Mouse (Mus musculus) kidney, postnatal 0 days (tissue): ENCODE results near the gene Nfe2. TPM values are rescaled to one million over a fixed set of nuclear protein-coding genes. Genes with fewer than 3 reads are reported as not detected.
A peak's percentile ranks its signal among the peaks of the same experiment; 100 is the strongest.
"Not testable (repeated sequence)": the region's sequence is repeated elsewhere in the genome, so short reads cannot be mapped to it uniquely, and the experiment has no call there.

ENCODE experiments used
- ATAC-seq: fragments of 200-750 bp; cut with Nextera tagmentation; replicated peaks from 2 replicates; pipeline ENCODE4 v1.8.0; 2017; ENCODE audit warnings: low read depth, moderate number of reproducible peaks, moderate TSS enrichment, moderate library complexity; ENCODE audit not compliant: low FRiP score
- DNase-seq: peaks from one replicate; pipeline ENCODE4 v3.0.0-alpha.2; 2016; ENCODE audit warnings: low spot score
- H3K27ac ChIP-seq: fragments of 300-500 bp; sonication (generic); 2 replicates; pipeline ENCODE4 v1.5.1; 2014; ENCODE audit warnings: mild to moderate bottlenecking
- H3K27me3 ChIP-seq: fragments of 300-500 bp; sonication (generic); 2 replicates; pipeline ENCODE4 v1.6.1; 2014; ENCODE audit warnings: low read length, mixed read lengths; ENCODE audit not compliant: insufficient read depth
- H3K36me3 ChIP-seq: fragments of 300-500 bp; sonication (generic); 2 replicates; pipeline ENCODE4 v1.6.1; 2014; ENCODE audit warnings: low read length, mixed read lengths; ENCODE audit not compliant: insufficient read depth
- H3K4me1 ChIP-seq: fragments of 300-500 bp; sonication (generic); replicated peaks from 2 replicates; pipeline ENCODE4 v1.6.1; 2014; ENCODE audit warnings: antibody characterized with exemption, low read length, mixed read lengths; ENCODE audit not compliant: insufficient read depth
- H3K4me2 ChIP-seq: fragments of 300-500 bp; sonication (generic); 2 replicates; pipeline ENCODE4 v1.6.1; 2014; ENCODE audit warnings: mild to moderate bottlenecking, low read length, moderate library complexity, mixed read lengths
- H3K4me3 ChIP-seq: fragments of 300-500 bp; sonication (generic); replicated peaks from 2 replicates; pipeline ENCODE4 v1.5.1; 2014; ENCODE audit warnings: low read depth, low read length
- H3K9ac ChIP-seq: fragments of 300-500 bp; sonication (generic); 2 replicates; pipeline ENCODE4 v1.6.1; 2014; ENCODE audit warnings: low read depth, low read length
- H3K9me3 ChIP-seq: fragments of 300-500 bp; sonication (generic); replicated peaks from 2 replicates; pipeline ENCODE4 v1.6.1; 2016; ENCODE audit warnings: low read length, inconsistent platforms, mixed read lengths
- CTCF ChIP-seq: IDR thresholded peaks from 2 replicates; pipeline ENCODE4 v1.5.1; 2016; ENCODE audit warnings: antibody characterized with exemption, low read depth, mild to moderate bottlenecking, moderate library complexity
- WGBS: fragments of 180-500 bp; shearing (Covaris S2); extraction: QIAGEN DNeasy Blood & Tissue Kit; methylation state at CpG from one replicate; pipeline ENCODE4 v1.1.7; 2014; 5-methylcytosine and 5-hydroxymethylcytosine counted together
- polyA plus RNA-seq: library from polyadenylated mRNA; unstranded; fragments of >200 nt; fragmentation: Nextera tagmentation; extraction: Ambion mirVana; gene quantifications from 2 replicates; pipeline ENCODE4 v1.2.1, GENCODE M21; 2015

Nfe2 gene
- polyA plus RNA-seq, 1 experiment from 2014 or later: 1.9 TPM

DNA sequence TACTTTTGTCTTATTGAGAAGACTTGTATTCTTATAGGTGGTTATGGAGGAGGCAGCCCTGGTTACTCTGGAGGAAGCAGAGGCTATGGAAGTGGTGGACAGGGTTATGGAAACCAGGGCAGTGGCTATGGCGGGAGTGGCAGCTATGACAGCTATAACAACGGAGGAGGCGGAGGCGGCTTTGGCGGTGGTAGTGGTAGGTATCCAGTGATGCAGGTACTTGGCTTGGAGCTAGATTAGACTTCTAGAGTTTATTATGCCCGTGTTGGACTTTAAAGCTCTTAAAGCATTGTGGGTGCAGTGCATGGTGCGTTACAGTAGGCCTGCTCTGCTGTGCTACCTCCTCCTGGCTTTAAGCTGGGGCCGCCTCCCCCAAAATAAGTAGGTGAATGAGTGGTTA lies 15.3 kb downstream of the Nfe2 start:
- no peak for TF ChIP-seq CTCF
- H3K9ac ChIP-seq: peak overlapping the region; percentile 23; the same call in 1 of the 2 replicates

DNA sequence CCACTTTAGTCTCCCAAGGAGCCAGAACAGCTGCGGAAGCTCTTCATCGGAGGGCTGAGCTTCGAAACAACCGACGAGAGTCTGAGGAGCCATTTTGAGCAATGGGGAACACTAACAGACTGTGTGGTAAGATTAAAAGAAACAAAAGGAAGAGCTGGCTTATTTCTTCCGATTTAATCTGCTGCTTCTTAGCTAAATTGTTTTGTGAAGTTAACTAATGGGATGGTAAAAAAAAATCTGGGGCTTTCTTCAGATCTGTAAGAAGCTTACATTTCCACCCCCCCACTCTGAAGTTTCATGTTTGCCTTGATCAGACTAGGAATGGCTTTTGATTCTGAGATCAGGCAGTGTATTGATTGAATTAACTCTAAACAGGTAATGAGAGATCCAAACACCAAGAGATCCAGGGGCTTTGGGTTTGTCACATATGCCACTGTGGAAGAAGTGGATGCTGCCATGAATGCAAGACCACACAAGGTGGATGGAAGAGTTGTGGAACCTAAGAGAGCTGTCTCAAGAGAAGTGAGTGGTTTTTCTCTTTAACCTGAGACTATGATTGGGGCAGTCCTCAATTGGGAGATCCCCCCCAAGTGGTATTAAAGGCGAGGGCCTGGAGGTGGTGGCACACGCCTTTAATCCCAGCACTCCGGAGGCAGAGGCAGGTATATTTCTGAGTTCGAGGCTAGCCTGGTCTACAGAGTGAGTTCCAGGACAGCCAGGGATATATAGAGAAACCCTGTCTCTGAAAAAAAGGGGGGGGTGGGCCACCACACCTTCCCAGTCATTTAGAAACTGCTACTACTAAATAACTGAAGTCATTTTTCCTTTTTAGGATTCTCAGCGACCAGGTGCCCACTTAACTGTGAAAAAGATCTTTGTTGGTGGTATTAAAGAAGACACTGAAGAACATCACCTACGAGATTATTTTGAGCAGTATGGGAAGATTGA lies 16.9 kb downstream of the Nfe2 start:
- Histone ChIP-seq H3K4me1 (peaks cover 12% of the 10 kb centered on the region), H3K36me3 (peaks cover 29% of the 10 kb centered on the region), H3K4me2 (peak overlapping the region; percentile 73), H3K9ac (peak overlapping the region; percentile 80), H3K27ac (peak overlapping the region; percentile 94), H3K4me3 (peak overlapping the region; percentile 67)
- not testable (repeated sequence) for H3K9me3 ChIP-seq, ATAC-seq, DNase-seq, H3K27me3 ChIP-seq
- WGBS: 2% methylated on average over 12 of the region's 12 CpGs

More for the DNA sequence above, 15.3 kb downstream of the Nfe2 start:
- Histone ChIP-seq H3K4me2 (peak overlapping the region; percentile 73), H3K9me3 (no peaks in the 10 kb centered on the region), H3K27ac (no peak overlapping the region), H3K27me3 (no peaks in the 10 kb centered on the region), H3K4me3 (peak overlapping the region; percentile 67), H3K4me1 (peaks cover 12% of the 10 kb centered on the region), H3K36me3 (peaks cover 44% of the 10 kb centered on the region)
- no peak for DNase-seq
- 35% methylated on average over 8 of the region's 8 CpGs for WGBS
- ATAC-seq: no peak

DNA sequence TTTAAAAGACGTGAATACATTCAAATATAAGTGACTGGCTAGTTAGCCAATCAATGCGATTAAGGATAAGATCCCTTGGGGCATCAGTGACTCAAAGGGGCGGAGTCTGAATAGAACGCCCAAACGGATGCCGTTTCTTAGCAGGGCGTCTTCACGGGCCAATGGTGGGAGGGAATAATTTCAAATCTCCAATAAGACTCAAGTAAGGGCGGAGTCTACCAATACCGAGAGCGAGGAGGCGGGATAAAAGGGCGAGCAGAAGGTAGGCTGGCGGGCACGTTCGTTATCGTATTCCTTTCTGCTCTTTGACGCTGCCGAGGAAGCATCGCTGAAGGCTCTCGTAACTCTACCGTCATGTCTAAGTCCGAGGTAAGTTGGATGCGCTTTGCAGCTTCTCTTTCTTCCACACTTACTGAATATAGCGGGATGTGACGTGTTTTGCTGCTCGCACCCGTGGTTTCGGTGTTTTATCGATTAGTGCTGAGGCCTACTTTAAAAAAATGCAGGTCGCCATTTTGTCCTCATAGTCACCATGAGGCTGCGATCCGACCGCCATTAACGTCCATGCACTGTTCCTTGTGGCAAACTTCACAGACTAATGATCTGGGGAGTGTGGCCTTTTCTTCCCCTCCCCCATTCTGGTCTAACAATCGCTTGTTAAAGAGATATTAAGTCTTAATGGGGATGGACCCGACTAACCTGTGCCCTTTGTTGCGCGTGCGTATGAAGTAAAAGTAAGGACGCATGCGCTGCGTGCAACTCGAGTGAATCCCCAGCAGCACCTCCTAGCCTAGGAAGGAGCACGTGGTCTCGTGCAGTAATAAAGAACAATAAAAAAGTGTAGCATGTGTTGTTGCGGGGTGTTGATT lies 17.8 kb downstream of the Nfe2 start, which contains the start of gene Hnrnpa1:
TSS of gene Hnrnpa1 (plus strand) at position 273 of the 869 bp plus-strand sequence.
- no peaks in the 10 kb centered on the region for H3K9me3 ChIP-seq
- peak within 1 kb of the TSS; percentile 73 for H3K4me2 ChIP-seq
- peak within 1 kb of the TSS; percentile 67 for H3K4me3 ChIP-seq
- ATAC-seq (peak; percentile 92), DNase-seq (peak; percentile 100)
- peaks cover 22% of the 10 kb centered on the region for H3K36me3 ChIP-seq
- no peaks in the 10 kb centered on the region for H3K27me3 ChIP-seq
- WGBS: under 1% methylated on average over 47 of the region's 47 CpGs
- H3K9ac ChIP-seq: peak within 1 kb of the TSS; percentile 80
- no peak for TF ChIP-seq CTCF
- H3K27ac ChIP-seq: peak within 1 kb of the TSS; percentile 94
- H3K4me1 ChIP-seq: peaks cover 12% of the 10 kb centered on the region

DNA sequence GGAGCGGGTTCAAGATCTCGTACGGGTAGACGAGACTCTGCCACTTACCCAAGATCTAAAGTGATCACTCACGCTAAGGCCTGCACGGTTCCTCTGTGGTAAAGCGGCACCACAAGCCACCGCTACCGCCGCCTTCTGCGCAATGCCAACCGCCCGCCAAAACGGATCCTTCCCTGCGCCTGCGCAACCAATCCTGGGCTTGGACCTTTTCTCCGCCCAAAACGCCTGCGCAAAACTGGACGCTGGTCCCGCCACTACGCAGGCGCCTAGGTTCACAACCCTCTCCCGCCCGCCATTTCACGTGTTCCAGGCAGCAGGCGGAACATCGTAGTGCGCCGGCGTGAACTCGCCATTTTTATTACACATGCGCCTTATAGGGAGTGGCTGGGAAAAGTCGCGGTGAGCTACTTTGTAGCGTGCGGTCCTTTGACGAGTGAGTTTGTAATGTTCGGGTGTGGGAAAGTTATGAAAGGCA lies 18.5 kb downstream of the Nfe2 start, which contains the start of gene Cbx5:
TSS of gene Cbx5 (minus strand) at position 132 of the 475 bp plus-strand sequence.
- H3K27ac ChIP-seq: peak within 1 kb of the TSS; percentile 94
- H3K4me2 ChIP-seq: peak within 1 kb of the TSS; percentile 73
- peak within 1 kb of the TSS; percentile 80 for H3K9ac ChIP-seq
- no peak for TF ChIP-seq CTCF
- H3K36me3 ChIP-seq: peaks cover 17% of the 10 kb centered on the region
- no peaks in the 10 kb centered on the region for H3K9me3 ChIP-seq
- H3K27me3 ChIP-seq: no peaks in the 10 kb centered on the region
- H3K4me3 ChIP-seq: peak within 1 kb of the TSS; percentile 67
- WGBS: under 1% methylated on average over 39 of the region's 39 CpGs
- DNase-seq (peak; percentile 100), ATAC-seq (peak; percentile 92)
- H3K4me1 ChIP-seq: peaks cover 12% of the 10 kb centered on the region

DNA sequence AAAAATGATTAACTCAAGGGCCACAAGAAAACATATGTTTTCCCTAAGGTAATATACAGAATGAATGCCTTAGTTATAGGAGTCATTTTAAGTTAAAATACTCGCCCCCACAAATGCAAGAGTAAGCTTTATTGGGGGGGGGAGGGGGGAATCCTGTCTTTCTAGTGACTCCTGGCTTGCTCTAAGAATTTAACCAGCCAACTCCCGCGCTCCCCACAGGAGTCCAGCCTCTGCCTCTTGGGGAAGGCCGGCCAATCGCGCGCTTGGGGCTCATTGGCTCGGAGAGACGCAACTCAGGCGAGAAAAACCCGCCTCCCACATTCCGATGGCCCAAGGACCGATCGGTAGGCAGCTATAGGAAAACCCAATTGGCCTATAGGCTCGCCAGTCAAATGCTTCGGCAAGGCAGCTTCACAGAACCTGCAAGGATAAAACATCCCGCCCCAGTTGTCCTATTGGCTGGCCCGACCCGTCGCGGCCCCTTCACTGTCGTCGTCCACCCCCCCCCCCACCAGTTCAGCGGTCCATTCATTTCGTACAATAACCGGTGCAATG lies 19.0 kb downstream of the Nfe2 start:
- Histone ChIP-seq H3K9me3 (no peaks in the 10 kb centered on the region), H3K4me3 (peak overlapping the region; percentile 67), H3K36me3 (peaks cover 17% of the 10 kb centered on the region), H3K27me3 (no peaks in the 10 kb centered on the region), H3K27ac (peak overlapping the region; percentile 94), H3K9ac (peak overlapping the region; percentile 42), H3K4me1 (peaks cover 12% of the 10 kb centered on the region), H3K4me2 (peak overlapping the region; percentile 63)
- ATAC-seq (peak; percentile 88), DNase-seq (peak; percentile 99)
- TF ChIP-seq CTCF: no peak
- whole genome bisulfite sequencing: 0% methylated on average over 26 of the region's 26 CpGs
